Comparison of ENCODE assay signal across 17 mouse cellular contexts in the genomic region with DNA sequence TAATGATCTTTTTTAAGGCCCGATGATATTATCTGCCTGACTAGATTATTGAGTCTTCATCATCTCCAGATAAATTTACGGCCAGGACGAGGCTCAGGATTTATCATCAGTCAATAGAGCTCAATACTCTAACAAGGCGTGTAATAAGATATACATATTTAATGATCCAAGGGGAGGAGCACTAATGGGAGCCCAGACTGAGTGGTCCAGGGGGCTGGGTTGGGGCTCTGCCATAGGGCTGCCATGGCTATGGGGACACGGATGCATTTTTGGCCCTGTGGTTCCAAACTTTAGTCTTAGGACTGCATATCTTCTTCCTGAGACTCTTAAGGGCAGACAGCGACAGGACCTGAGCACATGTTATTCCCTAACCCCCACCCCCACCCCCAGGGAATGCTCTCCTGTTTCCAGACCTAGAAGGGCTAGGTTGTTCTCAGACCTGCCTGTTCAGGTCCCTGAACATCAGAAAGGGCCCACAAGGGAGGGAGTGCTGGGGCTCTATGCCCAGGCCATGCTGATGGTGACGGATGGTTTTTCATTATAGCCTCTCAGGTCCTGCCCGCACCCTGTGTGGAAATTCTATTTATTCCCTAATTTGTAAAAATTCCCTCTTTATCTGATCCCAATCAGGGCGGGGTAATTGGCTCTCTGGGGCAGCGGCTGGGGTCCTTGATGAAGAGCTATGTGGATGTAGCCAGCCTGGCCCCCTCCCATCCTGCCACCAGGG. TPM values are rescaled to one million over a fixed set of nuclear protein-coding genes. Genes with fewer than 3 reads are reported as not detected.
"Had no signal": no experiment of that assay in that cellular context is flagged by ENCODE, and none has a peak within 500 bp of the region (broad histone marks: within the 10 kb centered on the region; RNA-seq: fewer than 3 reads in every experiment).

No protein-coding gene starts in this region.

- H3K36me3 ChIP-seq: liver, embryonic 13.5 days had no signal

- H3K4me2 ChIP-seq: kidney, embryonic 15.5 days; limb, embryonic 12.5 days; liver, embryonic 13.5 days had no signal

- H3K4me3 ChIP-seq: kidney, embryonic 15.5 days; left cerebral cortex, adult 2 months; limb, embryonic 12.5 days; liver, embryonic 13.5 days had no signal

- H3K27ac ChIP-seq: kidney, embryonic 15.5 days; left cerebral cortex, adult 2 months; limb, embryonic 12.5 days; liver, embryonic 13.5 days had no signal

- H3K9me3 ChIP-seq: kidney, embryonic 15.5 days; limb, embryonic 12.5 days; liver, embryonic 13.5 days had no signal

- H3K4me1 ChIP-seq: liver, embryonic 13.5 days had no signal

- ATAC-seq: intestine, embryonic 16.5 days; liver, postnatal 0 days had no signal

- H3K27me3 ChIP-seq: kidney, embryonic 15.5 days; limb, embryonic 12.5 days; liver, embryonic 13.5 days had no signal

- DNase-seq: kidney, adult 2 months; kidney, postnatal 25 days; liver; liver, embryonic 13.5 days; liver, postnatal 0 days; thymus, postnatal 36 days had no signal

- H3K9ac ChIP-seq: kidney, embryonic 15.5 days; limb, embryonic 12.5 days; liver, embryonic 13.5 days; liver, postnatal 0 days had no signal

RNA-seq across cellular contexts. Expression of gene Gm12845, which starts 59.6 kb away (rescaled TPM):
- total RNA-seq: layer of hippocampus, postnatal 25 days; left cerebral cortex, adult 2 months; left cerebral cortex, postnatal 25 days; midbrain, postnatal 0 days; neutrophil, adult 5-6 weeks had no signal
- polyA plus RNA-seq: intestine, embryonic 16.5 days; kidney, adult 2 months; kidney, embryonic 15.5 days; limb, embryonic 12.5 days; liver, embryonic 13.5 days; liver, postnatal 0 days; lung, embryonic 16.5 days; midbrain, postnatal 0 days; testis, adult 2 months; thymus, postnatal 0 days had no signal
